Mouse (Mus musculus) MEL (cell line): ENCODE results near the gene Rnf212b. TPM values are rescaled to one million over a fixed set of nuclear protein-coding genes. Genes with fewer than 3 reads are reported as not detected.

Experiments used
- DNase-seq: peaks from one replicate; pipeline ENCODE4 v3.0.0; 2011; ENCODE audit warnings: low read depth, low spot score
- H3K27ac ChIP-seq: 2 replicates; pipeline ENCODE4 v1.5.1; 2012; ENCODE audit warnings: low read depth, mild to moderate bottlenecking, control low read depth, low read length, moderate library complexity; ENCODE audit not compliant: control insufficient read depth
- H3K27me3 ChIP-seq, 2 experiments: fragments of 150-350 bp in 1 of 2; sonication (generic) in 1 of 2; 2 replicates each; pipeline ENCODE4 v1.6.1; 2012; ENCODE audit warnings: low read length in 2 of 2, mild to moderate bottlenecking in 2 of 2, improper control_type of control experiment in 1 of 2, moderate library complexity in 1 of 2; ENCODE audit not compliant: insufficient read depth in 2 of 2, control insufficient read depth in 1 of 2
- H3K36me3 ChIP-seq, 2 experiments: 2 replicates each; pipeline ENCODE4 v1.6.1; 2012 to 2014; ENCODE audit warnings: low read length in 2 of 2, improper control_type of control experiment in 1 of 2, inconsistent platforms in 1 of 2, mild to moderate bottlenecking in 1 of 2; ENCODE audit not compliant: insufficient read depth in 2 of 2, control insufficient read depth in 1 of 2
- H3K4me1 ChIP-seq, 2 experiments: fragments of 150-350 bp in 1 of 2; sonication (generic) in 1 of 2; 2 replicates each; pipeline ENCODE4 v1.6.1; 2012; ENCODE audit warnings: low read length in 2 of 2, improper control_type of control experiment in 1 of 2, mild to moderate bottlenecking in 1 of 2; ENCODE audit not compliant: insufficient read depth in 2 of 2, control insufficient read depth in 1 of 2
- H3K4me3 ChIP-seq, 2 experiments: fragments of 150-350 bp in 1 of 2; sonication (generic) in 1 of 2; 2 replicates each; pipeline ENCODE4 v1.5.1; 2012; ENCODE audit warnings: low read depth in 2 of 2, low read length in 2 of 2, mild to moderate bottlenecking in 2 of 2, moderate library complexity in 2 of 2, control low read depth in 1 of 2, improper control_type of control experiment in 1 of 2; ENCODE audit not compliant: control insufficient read depth in 1 of 2, insufficient read depth in 1 of 2
- H3K79me2 ChIP-seq: 2 replicates; pipeline ENCODE4 v1.6.1; 2012; ENCODE audit warnings: mild to moderate bottlenecking, low read length, moderate library complexity; ENCODE audit not compliant: control insufficient read depth, poor library complexity, insufficient read depth
- H3K9ac ChIP-seq: 2 replicates; pipeline ENCODE4 v1.6.1; 2012; ENCODE audit warnings: low read depth, mild to moderate bottlenecking, control low read depth, low read length, moderate library complexity; ENCODE audit not compliant: control insufficient read depth, poor library complexity, severe bottlenecking
- H3K9me3 ChIP-seq: fragments of 150-350 bp; sonication (generic); replicated peaks from 2 replicates; pipeline ENCODE4 v1.6.1; 2012; ENCODE audit warnings: mild to moderate bottlenecking, low read length, improper control_type of control experiment, moderate library complexity; ENCODE audit not compliant: insufficient read depth
- CTCF ChIP-seq, 3 experiments: IDR thresholded peaks in 2 of 3; conservative IDR thresholded peaks in 1 of 3; 2 replicates each; pipeline ENCODE4 v1.5.1; 2011 to 2012; ENCODE audit warnings: low read length in 3 of 3, low read depth in 2 of 3, mild to moderate bottlenecking in 2 of 3, improper control_type of control experiment in 1 of 3, inconsistent platforms in 1 of 3, mixed read lengths in 1 of 3, moderate library complexity in 1 of 3; ENCODE audit not compliant: control insufficient read depth in 1 of 3, insufficient read depth in 1 of 3, poor library complexity in 1 of 3, severe bottlenecking in 1 of 3
- ELF1 ChIP-seq: IDR thresholded peaks from 2 replicates; pipeline ENCODE4 v1.6.1; 2014; ENCODE audit warnings: low read depth, mild to moderate bottlenecking, inconsistent platforms, low read length, improper control_type of control experiment, moderate library complexity
- ETS1 ChIP-seq: IDR thresholded peaks from 2 replicates; pipeline ENCODE4 v1.6.1; 2012; ENCODE audit warnings: low read depth, mild to moderate bottlenecking, inconsistent platforms, low read length, improper control_type of control experiment, moderate library complexity
- GABPA ChIP-seq: IDR thresholded peaks from 2 replicates; pipeline ENCODE4 v1.6.1; 2012; ENCODE audit warnings: low read depth, mild to moderate bottlenecking, inconsistent platforms, low read length, improper control_type of control experiment, moderate library complexity
- GATA1 ChIP-seq: IDR thresholded peaks from 2 replicates; pipeline ENCODE4 v1.6.1; 2011; ENCODE audit warnings: low read depth, low read length, improper control_type of control experiment
- KAT2A ChIP-seq: conservative IDR thresholded peaks from 2 replicates; pipeline ENCODE4 v1.6.1; 2012; ENCODE audit warnings: low read depth, low read length, improper control_type of control experiment, inconsistent platforms
- MAFK ChIP-seq: IDR thresholded peaks from 2 replicates; pipeline ENCODE4 v1.6.1; 2011; ENCODE audit warnings: low read depth, mild to moderate bottlenecking, low read length, improper control_type of control experiment, borderline replicate concordance
- MXI1 ChIP-seq: IDR thresholded peaks from 2 replicates; pipeline ENCODE4 v1.6.1; 2011; ENCODE audit warnings: mild to moderate bottlenecking, low read depth, low read length, improper control_type of control experiment
- MYB ChIP-seq: IDR thresholded peaks from 2 replicates; pipeline ENCODE4 v1.6.1; 2011; ENCODE audit warnings: mild to moderate bottlenecking, low read depth, low read length, improper control_type of control experiment
- MYC ChIP-seq: IDR thresholded peaks from 2 replicates; pipeline ENCODE4 v1.6.1; 2011; ENCODE audit warnings: low read depth, mild to moderate bottlenecking, low read length, improper control_type of control experiment, moderate library complexity
- NELFE ChIP-seq: IDR thresholded peaks from 2 replicates; pipeline ENCODE4 v1.6.1; 2011; ENCODE audit warnings: low read depth, low read length, improper control_type of control experiment
- NRF1 ChIP-seq: IDR thresholded peaks from 2 replicates; pipeline ENCODE4 v1.6.1; 2014; ENCODE audit warnings: low read depth, mild to moderate bottlenecking, inconsistent platforms, low read length, improper control_type of control experiment, moderate library complexity; ENCODE audit not compliant: poor library complexity, insufficient read depth, severe bottlenecking
- POLR2AphosphoS5 ChIP-seq: IDR thresholded peaks from 2 replicates; pipeline ENCODE4 v1.6.1; 2012; ENCODE audit warnings: low read depth, borderline replicate concordance, mild to moderate bottlenecking, inconsistent platforms, low read length, moderate library complexity, mixed read lengths
- RAD21 ChIP-seq: IDR thresholded peaks from 2 replicates; pipeline ENCODE4 v1.6.1; 2011; ENCODE audit warnings: mild to moderate bottlenecking, low read depth, low read length, improper control_type of control experiment
- SIN3A ChIP-seq: IDR thresholded peaks from 2 replicates; pipeline ENCODE4 v1.6.1; 2012; ENCODE audit warnings: low read length, improper control_type of control experiment, inconsistent platforms
- SMC3 ChIP-seq: IDR thresholded peaks from 2 replicates; pipeline ENCODE4 v1.6.1; 2011; ENCODE audit warnings: low read depth, low read length, improper control_type of control experiment
- TCF12 ChIP-seq: IDR thresholded peaks from 2 replicates; pipeline ENCODE4 v1.6.1; 2014; ENCODE audit warnings: low read depth, mild to moderate bottlenecking, inconsistent platforms, low read length, improper control_type of control experiment, moderate library complexity
- USF2 ChIP-seq, 2 experiments: IDR thresholded peaks; 2 replicates each; pipeline ENCODE4 v1.6.1; 2011 to 2012; ENCODE audit warnings: improper control_type of control experiment in 2 of 2, low read length in 2 of 2, borderline replicate concordance in 1 of 2, inconsistent platforms in 1 of 2, low read depth in 1 of 2, mild to moderate bottlenecking in 1 of 2; ENCODE audit not compliant: insufficient read depth in 1 of 2
- ZC3H11A ChIP-seq: IDR thresholded peaks from 2 replicates; pipeline ENCODE4 v1.6.1; 2012; ENCODE audit warnings: low read depth, mild to moderate bottlenecking, inconsistent platforms, low read length, improper control_type of control experiment
- ZKSCAN1 ChIP-seq: IDR thresholded peaks from 2 replicates; pipeline ENCODE4 v1.6.1; 2012; ENCODE audit warnings: low read depth, mild to moderate bottlenecking, inconsistent platforms, low read length, improper control_type of control experiment, moderate library complexity
- ZMIZ1 ChIP-seq: IDR thresholded peaks from 2 replicates; pipeline ENCODE4 v1.6.1; 2012; ENCODE audit warnings: low read depth, mild to moderate bottlenecking, inconsistent platforms, low read length, improper control_type of control experiment, moderate library complexity
- ZNF384 ChIP-seq: IDR thresholded peaks from 2 replicates; pipeline ENCODE4 v1.6.1; 2012; ENCODE audit warnings: low read depth, mild to moderate bottlenecking, inconsistent platforms, low read length, improper control_type of control experiment
- polyA plus RNA-seq, 2 experiments: library from polyadenylated mRNA; stranded (reverse) in 1 of 2; unstranded in 1 of 2; fragments of >175 nt in 1 of 2; fragments of >200 nt in 1 of 2; gene quantifications; 2 replicates each; pipeline versions ENCODE4 v1.2.1 to v1.2.4; 2012; ENCODE audit warnings: low replicate concordance in 2 of 2, low read depth in 1 of 2; ENCODE audit not compliant: insufficient read length in 2 of 2, insufficient read depth in 1 of 2, missing spikeins in 1 of 2
- total RNA-seq: library from RNA; depleted of rRNA; stranded (reverse); fragments of 300-350 nt; gene quantifications from 2 replicates; pipeline ENCODE4 v1.2.3, GENCODE M21; 2012

The Rnf212b gene
- total and polyA plus RNA-seq, 3 experiments: not detected

DNA sequence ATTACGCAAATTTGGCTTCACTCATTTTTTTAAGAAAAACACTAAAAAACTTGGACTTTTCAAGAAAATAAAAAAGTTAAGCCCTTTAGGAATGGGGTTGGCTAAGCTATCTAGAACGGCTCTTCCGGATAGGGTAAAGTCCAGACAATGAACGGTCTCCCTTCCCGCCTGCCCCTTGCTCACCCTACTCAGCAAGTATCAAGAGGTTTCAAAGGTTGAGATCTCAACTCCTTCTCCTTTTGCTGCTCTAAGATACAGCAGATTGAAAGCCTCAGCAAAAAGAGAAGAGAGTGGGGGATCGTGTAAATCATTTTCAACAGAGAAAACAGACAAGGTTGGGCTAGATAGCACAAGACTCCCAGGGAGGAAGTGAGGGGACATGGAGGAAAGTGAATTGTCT is 31.0 kb upstream of the Rnf212b start:
- H3K27ac ChIP-seq: no peak overlapping the region
- TF ChIP-seq KAT2A (no peak), NELFE (no peak), NRF1 (no peak), ZKSCAN1 (no peak)
- H3K79me2 ChIP-seq: no peaks in the 10 kb centered on the region
- no peaks in the 10 kb centered on the region for H3K9me3 ChIP-seq
- no peak overlapping the region for H3K9ac ChIP-seq
- peaks cover 0 to 4% of the 10 kb centered on the region in 2 experiments; a peak in 2 of 4 replicates for H3K36me3 ChIP-seq
- DNase-seq: no peak
- H3K4me3 ChIP-seq: no peak overlapping the region
- peaks cover 6 to 9% of the 10 kb centered on the region in 2 experiments for H3K27me3 ChIP-seq
- peaks cover 0 to 7% of the 10 kb centered on the region in 2 experiments; a peak in 2 of 4 replicates for H3K4me1 ChIP-seq

DNA sequence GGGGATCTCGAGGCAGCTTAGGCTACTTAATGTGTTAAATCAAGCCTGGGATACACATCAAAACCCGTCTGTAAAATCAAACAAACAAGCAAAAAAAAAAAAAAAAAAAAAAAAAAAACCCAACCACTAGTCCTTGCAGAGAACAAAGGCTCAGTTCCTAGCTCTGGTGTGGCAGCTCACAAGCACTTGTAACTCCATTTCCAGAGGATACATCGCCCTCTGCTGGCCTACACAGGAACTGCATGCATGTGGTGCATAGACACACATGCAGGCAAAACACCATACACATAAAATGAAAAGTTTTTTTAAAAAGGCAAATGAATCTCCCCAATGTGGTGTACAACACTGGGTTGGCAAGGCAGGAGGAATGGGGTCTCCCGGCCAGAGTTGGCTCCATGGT is 28.0 kb upstream of the Rnf212b start:
- Histone ChIP-seq H3K27me3 (peaks cover 0 to 2% of the 10 kb centered on the region in 2 experiments; a peak in 2 of 4 replicates), H3K79me2 (no peaks in the 10 kb centered on the region), H3K9ac (peak overlapping the region; percentile 20; the same call in 1 of the 2 replicates), H3K4me3 (peak overlapping the region in 1 of 2 experiments; percentile 15; a peak in 2 of 4 replicates), H3K9me3 (no peaks in the 10 kb centered on the region), H3K36me3 (peaks cover 0 to 11% of the 10 kb centered on the region in 2 experiments; a peak in 2 of 4 replicates), H3K4me1 (peaks cover 0 to 19% of the 10 kb centered on the region in 2 experiments; a peak in 2 of 4 replicates), H3K27ac (no peak overlapping the region)
- TF ChIP-seq RAD21: peak; percentile 81
- no peak for TF ChIP-seq GABPA
- no peak for TF ChIP-seq GATA1
- TF ChIP-seq SIN3A: peak; percentile 22; the same call in 1 of the 2 replicates
- no peak for TF ChIP-seq ZMIZ1
- no peak for TF ChIP-seq USF2 (IDR thresholded peaks at IDR 0.05; ENCODE audit: borderline replicate concordance in 1 of 2, insufficient read depth in 1 of 2, low read depth in 1 of 2, low read length in 2 of 2)
- no peak for TF ChIP-seq MYB
- TF ChIP-seq MAFK: no peak
- peak; percentile 93 for TF ChIP-seq ZC3H11A
- peak; percentile 77 to 86 (median 79) for TF ChIP-seq CTCF (IDR thresholded peaks at IDR 0.05 in 2 of 3, conservative IDR thresholded peaks at IDR 0.05 in 1 of 3; ENCODE audit: control insufficient read depth in 1 of 3, insufficient read depth in 1 of 3, low read depth in 2 of 3, low read length in 3 of 3, poor library complexity in 1 of 3, severe bottlenecking in 1 of 3)
- TF ChIP-seq MXI1: no peak
- no peak for TF ChIP-seq TCF12
- TF ChIP-seq MYC: 0 out of 2 replicates have a peak, but pooled peaks have one; percentile 25
- TF ChIP-seq SMC3: peak; percentile 92
- no peak for TF ChIP-seq ELF1
- no peak for TF ChIP-seq ZNF384
- no peak for TF ChIP-seq POLR2AphosphoS5
- no peak for TF ChIP-seq ETS1
- TF ChIP-seq ZKSCAN1: no peak
- DNase-seq: peak; percentile 93
